In the genomic region with DNA sequence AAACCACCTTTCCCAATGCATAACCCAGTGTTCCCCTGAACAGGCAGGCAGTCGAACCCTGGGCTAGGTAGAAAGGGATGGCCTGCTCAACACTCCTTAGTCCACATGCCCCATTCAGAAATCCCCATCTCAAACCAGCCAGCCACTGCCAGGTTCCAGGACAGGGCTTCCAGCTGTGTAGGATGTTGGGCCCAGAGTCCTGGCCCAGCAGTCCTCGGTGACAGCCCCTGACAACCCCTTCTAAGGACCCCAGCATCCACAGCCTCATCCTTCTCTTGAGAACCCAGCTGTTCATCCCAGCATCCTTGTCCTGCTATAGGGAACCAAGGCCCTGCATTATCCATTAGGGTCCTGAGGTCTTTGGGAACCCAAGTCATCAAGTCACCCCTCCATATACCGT, we compare ENCODE assay signal across 9 mouse cellular contexts. TPM values are rescaled to one million over a fixed set of nuclear protein-coding genes. Genes with fewer than 3 reads are reported as not detected.
A peak's percentile ranks its signal among the peaks of the same experiment; 100 is the strongest.
DNase-seq lines count a peak whose midpoint lies in the region; ATAC-seq and TF ChIP-seq lines count a peak whose summit lies in the region.
"Had no signal": no experiment of that assay in that cellular context is flagged by ENCODE, and none has a peak within 500 bp of the region (broad histone marks: within the 10 kb centered on the region; RNA-seq: fewer than 3 reads in every experiment).

No protein-coding gene starts in this region.

- H3K4me3 ChIP-seq in heart, embryonic 11.5 days (ENCODE audit: low read depth, low read length), result peak overlapping the region; percentile 80
- peak overlapping the region; percentile 94; the same call in 1 of the 2 replicates for H3K4me3 ChIP-seq in G1E (ENCODE audit: low read depth, low read length)
- H3K4me3 ChIP-seq in heart, postnatal 0 days (ENCODE audit: low read depth, low read length), result peak overlapping the region; percentile 89
- peak overlapping the region; percentile 82; the same call in 1 of the 2 replicates for H3K4me3 ChIP-seq in liver, embryonic 16.5 days (ENCODE audit: low read depth, low read length)

- H3K4me1 ChIP-seq in heart, embryonic 11.5 days (ENCODE audit: control insufficient read depth, insufficient read depth, low read length), result peaks cover 39% of the 10 kb centered on the region
- peaks cover 65% of the 10 kb centered on the region for H3K4me1 ChIP-seq in G1E (ENCODE audit: insufficient read depth, low read depth, low read length)
- H3K4me1 ChIP-seq in heart, postnatal 0 days (ENCODE audit: control insufficient read depth, insufficient read depth), result peaks cover 33% of the 10 kb centered on the region
- H3K4me1 ChIP-seq in liver, embryonic 16.5 days (ENCODE audit: control insufficient read depth, low read depth, low read length), result peaks cover 44% of the 10 kb centered on the region

- TF ChIP-seq EP300 in heart, postnatal 0 days (IDR thresholded peaks at IDR 0.05; ENCODE audit: low read depth), result no peak

- peaks cover 22% of the 10 kb centered on the region for H3K36me3 ChIP-seq in heart, embryonic 11.5 days (ENCODE audit: control insufficient read depth, insufficient read depth, low read length)
- peaks cover 53% of the 10 kb centered on the region for H3K36me3 ChIP-seq in G1E (replicated peaks)
- H3K36me3 ChIP-seq in heart, postnatal 0 days (replicated peaks; ENCODE audit: control insufficient read depth, insufficient read depth, low read length), result peaks cover 32% of the 10 kb centered on the region
- H3K36me3 ChIP-seq in liver, embryonic 16.5 days (ENCODE audit: control insufficient read depth, insufficient read depth), result no peaks in the 10 kb centered on the region

- intact Hi-C loops in heart, postnatal 25 days (cut with DNase I), result no loop called here

- H3K9ac ChIP-seq in heart, embryonic 11.5 days (ENCODE audit: low read depth, low read length), result peak overlapping the region; percentile 99
- H3K9ac ChIP-seq in heart, postnatal 0 days (replicated peaks; ENCODE audit: low read depth, low read length), result peak overlapping the region; percentile 90
- no peak overlapping the region for H3K9ac ChIP-seq in liver, embryonic 16.5 days (ENCODE audit: low read depth, low read length)

- no peaks in the 10 kb centered on the region for H3K27me3 ChIP-seq in heart, embryonic 11.5 days (ENCODE audit: control insufficient read depth, insufficient read depth, low read length)
- no peaks in the 10 kb centered on the region for H3K27me3 ChIP-seq in G1E (ENCODE audit: insufficient read depth, low read length)
- no peaks in the 10 kb centered on the region for H3K27me3 ChIP-seq in heart, postnatal 0 days (ENCODE audit: control insufficient read depth, insufficient read depth, low read length)
- no peaks in the 10 kb centered on the region for H3K27me3 ChIP-seq in liver, embryonic 16.5 days (ENCODE audit: control insufficient read depth, insufficient read depth, low read depth, low read length)

- 19% methylated on average over 3 of the region's 3 CpGs for WGBS in heart, embryonic 11.5 days (ENCODE audit: insufficient replicate concordance)
- 8% methylated on average over 3 of the region's 3 CpGs for WGBS in heart, postnatal 0 days
- WGBS in liver, embryonic 16.5 days (ENCODE audit: insufficient replicate concordance), result 15% methylated on average over 3 of the region's 3 CpGs

- ATAC-seq in heart, embryonic 11.5 days (replicated peaks; ENCODE audit: insufficient number of reproducible peaks, low FRiP score, low TSS enrichment), result no peak
- ATAC-seq in G1E (ENCODE audit: extremely low read depth, insufficient number of reproducible peaks, low FRiP score, poor library complexity, severe bottlenecking), result no peak
- ATAC-seq in heart, postnatal 0 days (ENCODE audit: insufficient read depth, low read depth), result no peak
- no peak for ATAC-seq in liver, embryonic 16.5 days (ENCODE audit: low read depth)

- no peak for TF ChIP-seq CTCF in G1E (IDR thresholded peaks at IDR 0.05; ENCODE audit: low read depth, low read length)
- no peak for TF ChIP-seq CTCF in heart, postnatal 0 days (IDR thresholded peaks at IDR 0.05; ENCODE audit: low read depth)

- no peak for DNase-seq in heart, postnatal 25 days (ENCODE audit: low spot score)
- DNase-seq in G1E (ENCODE audit: low spot score), result no peak
- no peak for DNase-seq in heart, postnatal 0 days (ENCODE audit: low spot score)
- no peak for DNase-seq in embryo, embryonic 10 days (ENCODE audit: low spot score)
- no peak for DNase-seq in left cerebral cortex, adult 11 months (ENCODE audit: low spot score)
- DNase-seq in ovary, adult 18-20 months (ENCODE audit: low spot score), result no peak
- DNase-seq: lung, adult 2 months had no signal

- H3K27ac ChIP-seq in heart, embryonic 11.5 days (ENCODE audit: low read depth, low read length), result peak overlapping the region; percentile 99
- H3K27ac ChIP-seq in heart, postnatal 0 days (ENCODE audit: low read depth), result peak overlapping the region; percentile 97
- H3K27ac ChIP-seq in liver, embryonic 16.5 days (ENCODE audit: low read length), result no peak overlapping the region

- peak overlapping the region; percentile 98 for H3K4me2 ChIP-seq in heart, embryonic 11.5 days
- H3K4me2 ChIP-seq in heart, postnatal 0 days (ENCODE audit: low read depth, low read length), result peak overlapping the region; percentile 90
- H3K4me2 ChIP-seq in liver, embryonic 16.5 days (ENCODE audit: low read depth, low read length), result peak overlapping the region; percentile 97

- no peaks in the 10 kb centered on the region for H3K9me3 ChIP-seq in heart, embryonic 11.5 days (replicated peaks; ENCODE audit: control insufficient read depth, low read length)
- H3K9me3 ChIP-seq in G1E (replicated peaks), result no peaks in the 10 kb centered on the region
- H3K9me3 ChIP-seq in heart, postnatal 0 days (replicated peaks; ENCODE audit: control insufficient read depth, low read length), result no peaks in the 10 kb centered on the region
- H3K9me3 ChIP-seq in liver, embryonic 16.5 days (replicated peaks; ENCODE audit: control insufficient read depth, low read length), result no peaks in the 10 kb centered on the region

RNA-seq across cellular contexts. Expression of a gene that starts 3.1 kb away (rescaled TPM):
- polyA plus RNA-seq in heart, embryonic 11.5 days (2014; fragmentation: Nextera tagmentation; extraction: Ambion mirVana), result 20.5 and 25.0 TPM in 2 replicates
- total RNA-seq in heart, postnatal 25 days (2021), result 10 to 100 TPM; 19.2 to 29.6 TPM
- 31.5 and 43.4 TPM in 2 replicates for total RNA-seq in G1E (2014; fragmentation: Nextera tagmentation)
- 6.9 TPM in 2 replicates for total RNA-seq in G1E (2017)
- 97.7 and 117 TPM in 2 replicates for polyA plus RNA-seq in G1E (2012)
- total RNA-seq in heart, postnatal 0 days (2014; rRNA removed; ENCODE audit: low replicate concordance), result 41.4 and 66.8 TPM in 2 replicates
- polyA plus RNA-seq in heart, postnatal 0 days (2015; fragmentation: Nextera tagmentation; extraction: Ambion mirVana), result 6.5 and 7.0 TPM in 2 replicates
- 3.4 and 3.6 TPM in 2 replicates for polyA plus RNA-seq in liver, embryonic 16.5 days (2015; fragmentation: Nextera tagmentation; extraction: Ambion mirVana)

RNA-seq across cellular contexts. Expression of a gene that starts 9.8 kb away (rescaled TPM):
- 10.4 and 11.6 TPM in 2 replicates for polyA plus RNA-seq in heart, embryonic 11.5 days (2014; fragmentation: Nextera tagmentation; extraction: Ambion mirVana)
- 10 to 100 TPM; 62.6 to 64.6 TPM for total RNA-seq in heart, postnatal 25 days (2021)
- total RNA-seq in G1E (2014; fragmentation: Nextera tagmentation) (154 and 167 TPM in 2 replicates), G1E (2017) (38.9 and 41.6 TPM in 2 replicates)
- 107 and 113 TPM in 2 replicates for polyA plus RNA-seq in G1E (2012)
- 62.1 and 64.7 TPM in 2 replicates for total RNA-seq in heart, postnatal 0 days (2014; rRNA removed; ENCODE audit: low replicate concordance)
- 5.3 and 5.9 TPM in 2 replicates for polyA plus RNA-seq in heart, postnatal 0 days (2015; fragmentation: Nextera tagmentation; extraction: Ambion mirVana)
- polyA plus RNA-seq in liver, embryonic 16.5 days (2015; fragmentation: Nextera tagmentation; extraction: Ambion mirVana), result 4.0 and 5.3 TPM in 2 replicates

RNA-seq across cellular contexts. Expression of a gene that starts 20.0 kb away (rescaled TPM):
- polyA plus RNA-seq in heart, embryonic 11.5 days (2014; fragmentation: Nextera tagmentation; extraction: Ambion mirVana), result 25.0 and 31.5 TPM in 2 replicates
- total RNA-seq in heart, postnatal 25 days (2021), result 10 to 100 TPM; 61.9 to 65.9 TPM
- total RNA-seq in G1E (2014; fragmentation: Nextera tagmentation) (154 and 160 TPM in 2 replicates), G1E (2017) (32.2 and 36.6 TPM in 2 replicates)
- polyA plus RNA-seq in G1E (2012), result 381 and 382 TPM in 2 replicates
- 57.2 and 63.0 TPM in 2 replicates for total RNA-seq in heart, postnatal 0 days (2014; rRNA removed; ENCODE audit: low replicate concordance)
- 15.7 and 16.9 TPM in 2 replicates for polyA plus RNA-seq in heart, postnatal 0 days (2015; fragmentation: Nextera tagmentation; extraction: Ambion mirVana)
- polyA plus RNA-seq in liver, embryonic 16.5 days (2015; fragmentation: Nextera tagmentation; extraction: Ambion mirVana), result 9.5 and 10.8 TPM in 2 replicates

RNA-seq across cellular contexts. Expression of a gene that starts 26.3 kb away (rescaled TPM):
- 2.3 and 2.7 TPM in 2 replicates for polyA plus RNA-seq in heart, embryonic 11.5 days (2014; fragmentation: Nextera tagmentation; extraction: Ambion mirVana)
- total RNA-seq in heart, postnatal 25 days (2021), result 1 to 10 TPM; 8.0 to 9.1 TPM
- 20.4 and 20.8 TPM in 2 replicates for total RNA-seq in G1E (2014; fragmentation: Nextera tagmentation)
- 8.8 and 9.9 TPM in 2 replicates for total RNA-seq in G1E (2017)
- 27.6 and 28.7 TPM in 2 replicates for polyA plus RNA-seq in G1E (2012)
- 6.6 and 6.8 TPM in 2 replicates for total RNA-seq in heart, postnatal 0 days (2014; rRNA removed; ENCODE audit: low replicate concordance)
- 1.2 and 1.4 TPM in 2 replicates for polyA plus RNA-seq in heart, postnatal 0 days (2015; fragmentation: Nextera tagmentation; extraction: Ambion mirVana)
- polyA plus RNA-seq in liver, embryonic 16.5 days (2015; fragmentation: Nextera tagmentation; extraction: Ambion mirVana), result 1.6 and 1.9 TPM in 2 replicates

RNA-seq across cellular contexts. Expression of a gene that starts 27.1 kb away (rescaled TPM):
- 5.3 and 6.7 TPM in 2 replicates for polyA plus RNA-seq in heart, embryonic 11.5 days (2014; fragmentation: Nextera tagmentation; extraction: Ambion mirVana)
- total RNA-seq in heart, postnatal 25 days (2021), result 10 to 100 TPM; 13.6 to 20.2 TPM
- total RNA-seq in G1E (2014; fragmentation: Nextera tagmentation) (4.6 and 13.1 TPM in 2 replicates), G1E (2017) (9.7 and 13.2 TPM in 2 replicates)
- 43.7 and 55.3 TPM in 2 replicates for polyA plus RNA-seq in G1E (2012)
- 20.5 and 33.8 TPM in 2 replicates for total RNA-seq in heart, postnatal 0 days (2014; rRNA removed; ENCODE audit: low replicate concordance)
- 9.5 and 11.0 TPM in 2 replicates for polyA plus RNA-seq in heart, postnatal 0 days (2015; fragmentation: Nextera tagmentation; extraction: Ambion mirVana)
- polyA plus RNA-seq in liver, embryonic 16.5 days (2015; fragmentation: Nextera tagmentation; extraction: Ambion mirVana), result 29.2 and 31.9 TPM in 2 replicates

Comparison
In these comparisons a context has a peak if more than half of its experiments do, and no peak if none do; other contexts are left out.
1. RNA of a gene that starts 20.0 kb away (polyA plus RNA-seq): 381 to 382 TPM in G1E; 25.0 to 31.5 TPM in heart, embryonic 11.5 days, 15.7 to 16.9 TPM in heart, postnatal 0 days and 9.5 to 10.8 TPM in liver, embryonic 16.5 days; every median in the first group is over 10 times any median in the second.
2. Peak in every context shown above with its lines, with median percentiles within 50 percentile points of each other: H3K4me2 ChIP-seq and H3K4me3 ChIP-seq.